Mouse (Mus musculus) left cerebral cortex, adult 8-10 months (tissue): ENCODE measurements around the gene Ciart. TPM values are rescaled to one million over a fixed set of nuclear protein-coding genes. Genes with fewer than 3 reads are reported as not detected.
"Not testable (repeated sequence)": the region's sequence is repeated elsewhere in the genome, so short reads cannot be mapped to it uniquely, and the experiment has no call there.

ENCODE experiments used
- DNase-seq, 2 experiments: peaks; one replicate each; pipeline ENCODE4 v3.0.0; 2022; ENCODE audit warnings: low spot score in 2 of 2
- total RNA-seq, 4 experiments: library from RNA; stranded (reverse); gene quantifications; 2 replicates each; pipeline ENCODE4 v1.2.4; 2022

The Ciart gene
- total RNA-seq, 4 experiments from 2014 or later: 27.0 to 55.7 (median 48.4) TPM

GRCm38 (mm10) chr3:95901616-95902372 lies 19.7 kb upstream of the Ciart start:
- DNase-seq: no peak

- DNase-seq: no peak
Measured at GRCm38 (mm10) chr3:95899800-95900524, 17.9 kb upstream of the Ciart start.

- not testable (repeated sequence) for DNase-seq
Measured at GRCm38 (mm10) chr3:95895501-95895900, 13.4 kb upstream of the Ciart start.

GRCm38 (mm10) chr3:95894317-95895160 lies 12.5 kb upstream of the Ciart start:
- no peak for DNase-seq

GRCm38 (mm10) chr3:95893606-95894316 lies 11.7 kb upstream of the Ciart start, which contains the start of gene Aph1a:
TSS of gene Aph1a (plus strand) at chr3:95893969.
- peak; percentile 86 to 98 for DNase-seq

- no peak for DNase-seq
Measured at GRCm38 (mm10) chr3:95893126-95893525, 11.1 kb upstream of the Ciart start.

GRCm38 (mm10) chr3:95892066-95893052 lies 10.3 kb upstream of the Ciart start:
- DNase-seq: no peak

GRCm38 (mm10) chr3:95891211-95892065 lies 9.4 kb upstream of the Ciart start, which contains the start of gene BC028528:
TSS of gene BC028528 (minus strand) at chr3:95892005.
- no peak for DNase-seq

GRCm38 (mm10) chr3:95889664-95890063 lies 7.6 kb upstream of the Ciart start:
- DNase-seq: no peak

- DNase-seq: no peak
Measured at GRCm38 (mm10) chr3:95887596-95887995, 5.5 kb upstream of the Ciart start.

- DNase-seq: no peak
Measured at GRCm38 (mm10) chr3:95884400-95884799, 2.3 kb upstream of the Ciart start.

- peak in 1 of 2 experiments; percentile 61 for DNase-seq
Measured at GRCm38 (mm10) chr3:95882816-95883425, 870 bp upstream of the Ciart start.

- DNase-seq: no peak
Measured at GRCm38 (mm10) chr3:95879063-95879462, 3.0 kb downstream of the Ciart start.

GRCm38 (mm10) chr3:95872048-95872447 lies 10.0 kb downstream of the Ciart start:
- DNase-seq: no peak

GRCm38 (mm10) chr3:95871392-95871867 lies 10.6 kb downstream of the Ciart start, which contains the start of gene Mrps21:
TSS of gene Mrps21 (minus strand) at chr3:95871519.
- DNase-seq: peak; percentile 74 to 85

GRCm38 (mm10) chr3:95870976-95871375 lies 11.1 kb downstream of the Ciart start:
- no peak for DNase-seq

GRCm38 (mm10) chr3:95867408-95867807 lies 14.6 kb downstream of the Ciart start:
- no peak for DNase-seq

- DNase-seq: no peak
Measured at GRCm38 (mm10) chr3:95866071-95866470, 16.0 kb downstream of the Ciart start.
